Mouse (Mus musculus) small intestine, adult 2 months (tissue): ENCODE results near the gene Mcf2l.

ENCODE experiments used
- CTCF ChIP-seq: fragments of 200-500 bp; IDR thresholded peaks from 2 replicates; pipeline ENCODE4 v1.5.1; 2012; ENCODE audit warnings: low read depth, mild to moderate bottlenecking, control low read depth, inconsistent platforms, low read length, moderate library complexity, mixed read lengths; ENCODE audit not compliant: insufficient replicate concordance, insufficient read length; ENCODE audit errors: extremely low read depth
- POLR2A ChIP-seq: fragments of 200-500 bp; IDR thresholded peaks from 2 replicates; pipeline ENCODE4 v1.6.1; 2012; ENCODE audit warnings: low read depth, mild to moderate bottlenecking, control low read depth, inconsistent platforms, low read length, moderate library complexity

DNA sequence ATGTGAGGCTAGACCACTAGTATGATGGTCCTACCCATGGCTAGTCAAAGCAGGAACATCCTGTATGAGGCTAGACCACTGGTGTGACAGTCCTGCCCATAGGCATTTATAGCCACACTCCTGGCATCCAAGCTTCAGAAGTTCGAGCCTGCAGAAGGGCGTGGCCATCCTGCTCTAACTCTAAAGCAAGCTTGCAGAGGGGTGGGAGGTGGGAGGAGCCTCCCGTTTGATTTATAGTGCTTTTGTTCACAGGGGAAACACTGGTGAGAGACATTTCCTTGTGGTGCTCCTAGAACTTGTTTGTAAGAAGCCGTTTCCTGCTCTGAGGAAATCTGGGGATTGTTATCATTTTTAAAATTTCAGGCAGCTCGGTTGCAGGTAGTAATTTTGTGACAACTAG lies 56.7 kb downstream of the Mcf2l start:
- TF ChIP-seq CTCF = no peak
- no peak for TF ChIP-seq POLR2A
